Mouse (Mus musculus) stomach, embryonic 14.5 days (tissue): ENCODE measurements around the gene Hlx. TPM values are rescaled to one million over a fixed set of nuclear protein-coding genes. Genes with fewer than 3 reads are reported as not detected.
A peak's percentile ranks its signal among the peaks of the same experiment; 100 is the strongest.

Experiments used
- ATAC-seq: fragments of 200-750 bp; cut with Nextera tagmentation; 2 replicates; pipeline ENCODE4 v1.8.0; 2017; ENCODE audit warnings: low read depth, moderate TSS enrichment; ENCODE audit not compliant: insufficient number of reproducible peaks, insufficient read depth, low FRiP score
- H3K27ac ChIP-seq: fragments of 300-500 bp; sonication (generic); 2 replicates; pipeline ENCODE4 v1.5.1; 2014; ENCODE audit warnings: mild to moderate bottlenecking, low read length, moderate library complexity, mixed read lengths
- H3K27me3 ChIP-seq: fragments of 300-500 bp; sonication (generic); 2 replicates; pipeline ENCODE4 v1.6.1; 2014; ENCODE audit warnings: low read length, control low read depth, mixed read lengths; ENCODE audit not compliant: control insufficient read depth, insufficient read depth
- H3K36me3 ChIP-seq: fragments of 300-500 bp; sonication (generic); 2 replicates; pipeline ENCODE4 v1.6.1; 2014; ENCODE audit warnings: mild to moderate bottlenecking, control low read depth, low read length, moderate library complexity, mixed read lengths; ENCODE audit not compliant: control insufficient read depth, insufficient read depth
- H3K4me1 ChIP-seq: fragments of 300-500 bp; sonication (generic); 2 replicates; pipeline ENCODE4 v1.6.1; 2014; ENCODE audit warnings: low read length, control low read depth, mixed read lengths; ENCODE audit not compliant: control insufficient read depth, insufficient read depth
- H3K4me2 ChIP-seq: fragments of 300-500 bp; sonication (generic); replicated peaks from 2 replicates; pipeline ENCODE4 v1.6.1; 2014; ENCODE audit warnings: low read depth, low read length, control low read depth
- H3K4me3 ChIP-seq: fragments of 300-500 bp; sonication (generic); 2 replicates; pipeline ENCODE4 v1.5.1; 2014; ENCODE audit warnings: low read depth, low read length, control low read depth
- H3K9ac ChIP-seq: fragments of 300-500 bp; sonication (generic); replicated peaks from 2 replicates; pipeline ENCODE4 v1.6.1; 2014; ENCODE audit warnings: low read depth, mild to moderate bottlenecking, control low read depth, low read length, moderate library complexity, mixed read lengths
- H3K9me3 ChIP-seq: fragments of 300-500 bp; sonication (generic); 2 replicates; pipeline ENCODE4 v1.6.1; 2016; ENCODE audit warnings: low read depth, low read length, control low read depth; ENCODE audit not compliant: control insufficient read depth
- WGBS: fragments of 180-500 bp; shearing (Covaris S2); extraction: QIAGEN DNeasy Blood & Tissue Kit; methylation state at CpG from one replicate; pipeline ENCODE4 v1.1.7; 2014; 5-methylcytosine and 5-hydroxymethylcytosine counted together
- polyA plus RNA-seq: library from polyadenylated mRNA; unstranded; fragments of >200 nt; fragmentation: Nextera tagmentation; extraction: Ambion mirVana; gene quantifications from 2 replicates; pipeline ENCODE4 v1.2.1, GENCODE M21; 2014

The Hlx gene
- polyA plus RNA-seq = 10.8 and 12.7 TPM in 2 replicates

DNA sequence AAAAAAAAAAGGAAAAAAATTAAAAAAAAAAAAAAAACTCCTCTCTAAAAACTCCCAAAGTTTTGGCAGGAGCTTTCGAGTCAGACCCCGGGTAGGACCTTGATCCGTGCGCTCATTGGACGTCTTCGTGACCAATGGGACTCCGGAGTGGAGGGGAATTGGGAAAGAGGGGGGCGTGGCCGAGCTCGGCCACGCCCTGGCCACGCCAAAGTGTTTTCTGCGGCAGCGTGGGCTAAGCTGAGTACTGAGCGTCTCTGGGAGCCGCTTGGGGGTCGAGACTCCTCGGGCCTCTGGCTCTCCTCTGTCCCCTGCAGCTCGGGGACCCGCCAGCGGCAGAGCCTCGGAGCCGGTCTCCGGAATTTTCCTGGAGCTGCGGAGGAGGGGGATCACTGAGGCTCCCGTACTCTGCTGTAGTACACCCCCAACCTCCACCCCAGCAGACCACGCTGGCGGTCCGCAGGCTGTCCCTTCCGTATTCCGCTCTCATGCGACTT, at the start of gene Hlx:
Hlx (minus strand) TSS at position 64 of the 494 bp plus-strand sequence.
- WGBS = 1% methylated on average over 32 of the region's 32 CpGs
- peaks cover 57% of the 10 kb centered on the region for H3K27me3 ChIP-seq
- peak within 1 kb of the TSS; percentile 57 for H3K4me3 ChIP-seq

DNA sequence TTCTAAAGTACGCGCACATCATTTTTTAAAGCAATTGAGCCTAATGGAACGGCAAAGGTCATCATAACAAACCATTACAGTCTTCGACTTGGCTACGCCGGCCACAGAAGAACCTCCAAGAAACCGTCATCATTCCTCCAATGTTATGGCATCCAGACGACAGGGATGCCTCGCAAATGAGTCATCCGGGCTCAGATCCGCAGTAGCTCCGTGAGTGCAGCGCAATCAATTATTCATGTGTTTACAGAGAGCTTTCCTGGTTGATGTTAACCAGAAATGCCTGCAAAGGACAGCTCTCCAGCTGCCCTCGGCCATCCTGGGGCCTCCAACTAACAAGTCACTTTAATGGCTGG, 49.7 kb upstream of the Hlx start:
- 14% methylated on average over 14 of the region's 14 CpGs for WGBS
- Histone ChIP-seq H3K27me3 (no peaks in the 10 kb centered on the region), H3K27ac (peak overlapping the region; percentile 49; the same call in 1 of the 2 replicates), H3K9me3 (no peaks in the 10 kb centered on the region), H3K4me3 (no peak overlapping the region), H3K4me1 (peaks cover 24% of the 10 kb centered on the region), H3K4me2 (no peak overlapping the region), H3K36me3 (no peaks in the 10 kb centered on the region), H3K9ac (no peak overlapping the region)
- ATAC-seq = peak; percentile 79; the same call in 1 of the 2 replicates

More for the DNA sequence above, at the start of gene Hlx:
- Histone ChIP-seq H3K4me2 (peak within 1 kb of the TSS; percentile 88), H3K4me1 (peaks cover 5% of the 10 kb centered on the region), H3K27ac (peak within 1 kb of the TSS; percentile 86), H3K36me3 (no peaks in the 10 kb centered on the region), H3K9ac (peak within 1 kb of the TSS; percentile 58), H3K9me3 (no peaks in the 10 kb centered on the region)
- ATAC-seq = peak; percentile 82; the same call in 1 of the 2 replicates

DNA sequence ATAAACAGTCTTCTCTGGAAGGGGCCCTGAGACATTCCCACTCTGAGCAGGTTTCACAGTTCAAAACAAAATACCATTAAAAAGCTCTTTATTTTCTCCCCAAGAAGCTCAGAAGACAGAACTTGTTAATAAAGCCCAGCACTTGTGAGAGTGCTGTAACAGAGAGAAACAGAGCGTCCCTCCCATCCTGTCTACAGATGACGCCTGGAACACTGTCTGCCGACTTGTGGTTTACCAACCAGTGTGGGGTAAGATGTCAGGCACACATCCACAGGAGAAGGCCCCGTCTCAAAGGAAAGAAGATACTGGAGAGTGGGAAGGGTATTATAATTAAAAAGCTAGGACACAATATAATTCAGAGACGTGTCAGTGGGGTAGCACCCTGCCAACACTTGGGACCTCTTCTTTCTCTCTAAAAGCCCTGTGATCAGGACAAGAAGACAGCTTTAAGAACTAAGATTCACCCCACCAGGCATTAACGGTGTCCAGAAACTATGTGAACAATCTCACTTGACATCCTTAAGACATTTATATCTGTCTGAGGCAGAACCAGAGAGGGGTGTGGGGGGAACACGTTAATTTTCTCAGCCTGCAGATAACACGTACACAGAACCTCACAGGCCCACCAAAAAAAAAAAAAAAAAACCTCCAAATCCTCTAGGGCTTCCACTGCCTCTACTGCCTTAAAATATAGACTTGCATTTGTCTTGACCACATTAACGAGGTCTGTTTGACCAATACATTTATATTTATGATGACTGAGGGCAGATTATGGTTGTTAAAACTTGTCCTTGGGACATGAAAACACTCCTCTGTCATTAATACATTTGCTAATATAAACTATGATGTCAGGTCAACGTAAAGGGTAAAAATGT, 49.1 kb upstream of the Hlx start:
- Histone ChIP-seq H3K36me3 (no peaks in the 10 kb centered on the region), H3K27ac (peak overlapping the region; percentile 49; the same call in 1 of the 2 replicates), H3K4me3 (no peak overlapping the region), H3K4me1 (peaks cover 24% of the 10 kb centered on the region), H3K9ac (no peak overlapping the region), H3K27me3 (0 out of 2 replicates have a peak, but pooled peaks cover under 1% of the 10 kb centered on the region), H3K4me2 (no peak overlapping the region), H3K9me3 (no peaks in the 10 kb centered on the region)
- ATAC-seq = peak; percentile 12; the same call in 1 of the 2 replicates
- WGBS = 26% methylated on average over 10 of the region's 10 CpGs

DNA sequence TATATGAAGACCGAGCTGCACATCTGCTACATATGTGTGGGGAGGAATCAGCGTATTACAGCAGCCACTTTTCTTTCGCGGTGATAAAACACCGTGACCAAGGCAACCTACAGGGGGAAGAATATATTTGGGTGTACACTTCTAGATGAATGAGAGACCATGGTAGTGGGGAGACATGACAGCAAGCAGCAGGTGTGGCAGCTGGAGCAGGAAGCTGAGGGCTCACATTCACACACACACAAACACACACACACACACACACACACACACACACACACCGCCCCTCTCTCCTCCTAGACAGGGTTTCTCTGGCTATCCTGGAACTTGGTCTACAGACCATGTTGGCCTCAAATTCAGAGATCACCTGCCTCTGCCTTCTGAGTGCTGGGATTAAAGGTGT, 45.7 kb upstream of the Hlx start:
- H3K9me3 ChIP-seq = no peaks in the 10 kb centered on the region
- no peaks in the 10 kb centered on the region for H3K36me3 ChIP-seq
- peaks cover 24% of the 10 kb centered on the region for H3K4me1 ChIP-seq
- ATAC-seq = no peak
- H3K4me2 ChIP-seq = no peak overlapping the region
- no peak overlapping the region for H3K9ac ChIP-seq
- H3K27me3 ChIP-seq = peaks cover 4% of the 10 kb centered on the region; the same call in 1 of the 2 replicates
- WGBS = 86% methylated on average over 6 of the region's 6 CpGs
- H3K4me3 ChIP-seq = no peak overlapping the region
- no peak overlapping the region for H3K27ac ChIP-seq

DNA sequence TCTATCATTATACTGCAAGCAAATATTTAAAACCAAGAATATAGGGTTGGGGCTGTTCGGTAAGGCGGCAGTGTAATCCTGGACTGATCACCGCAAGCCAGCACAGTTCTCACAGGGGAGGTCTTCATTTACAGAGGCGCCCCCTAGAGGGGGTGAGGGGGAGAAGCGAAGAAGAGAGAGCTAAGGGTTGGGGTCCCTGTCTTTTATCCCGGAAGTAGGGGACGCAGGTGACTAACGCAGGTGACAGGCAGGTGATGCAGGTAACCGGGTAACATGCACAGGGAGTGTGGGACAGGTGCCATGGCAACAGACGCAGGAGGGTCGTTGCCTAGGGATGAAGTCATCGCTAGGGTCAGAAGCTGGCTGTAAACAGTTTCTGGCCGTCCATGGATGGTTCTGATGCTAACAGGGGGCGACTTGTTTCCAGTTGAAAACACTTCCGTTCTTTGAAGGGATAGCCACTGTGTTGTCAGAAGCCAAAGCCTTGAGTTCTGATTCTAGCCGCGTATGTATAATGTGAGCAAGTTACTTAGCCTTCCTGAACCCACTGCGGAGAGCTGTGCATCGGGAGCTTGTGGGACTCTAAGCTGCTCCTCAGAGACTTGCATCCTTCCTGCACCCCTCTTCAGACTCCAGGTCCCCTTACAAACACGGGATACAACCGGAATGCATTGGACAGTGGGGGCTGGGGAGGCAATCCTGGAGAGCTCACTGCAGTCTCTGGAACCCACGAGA, 44.8 kb upstream of the Hlx start:
- no peak overlapping the region for H3K4me3 ChIP-seq
- no peak for ATAC-seq
- no peaks in the 10 kb centered on the region for H3K9me3 ChIP-seq
- H3K36me3 ChIP-seq = no peaks in the 10 kb centered on the region
- H3K9ac ChIP-seq = no peak overlapping the region
- H3K4me1 ChIP-seq = peaks cover 14% of the 10 kb centered on the region
- no peak overlapping the region for H3K4me2 ChIP-seq
- no peak overlapping the region for H3K27ac ChIP-seq
- WGBS = 28% methylated on average over 22 of the region's 22 CpGs
- peaks cover 4% of the 10 kb centered on the region; the same call in 1 of the 2 replicates for H3K27me3 ChIP-seq

DNA sequence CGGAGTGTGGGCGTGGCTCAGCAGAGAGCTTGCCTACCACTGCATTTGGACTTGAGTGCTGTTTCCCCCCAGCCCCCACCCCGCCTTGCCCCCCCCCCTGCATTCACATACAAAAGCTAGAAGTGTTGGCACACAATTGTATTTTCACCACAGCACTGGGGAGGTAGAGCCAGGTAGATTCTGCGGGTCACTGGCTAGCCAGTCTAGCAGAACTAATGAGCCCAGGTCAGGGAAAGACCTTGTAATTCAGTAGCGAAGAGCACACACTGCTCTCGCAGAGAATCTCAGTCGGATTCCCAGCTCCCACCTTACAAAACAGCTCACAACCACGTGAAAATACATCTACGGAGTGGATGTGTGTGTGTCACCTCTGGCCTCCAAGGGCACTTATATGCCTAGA, 42.9 kb upstream of the Hlx start:
- Histone ChIP-seq H3K9me3 (no peaks in the 10 kb centered on the region), H3K4me3 (no peak overlapping the region), H3K4me1 (peaks cover 3% of the 10 kb centered on the region; the same call in 1 of the 2 replicates), H3K9ac (no peak overlapping the region), H3K27ac (no peak overlapping the region), H3K27me3 (peaks cover 5% of the 10 kb centered on the region; the same call in 1 of the 2 replicates), H3K36me3 (no peaks in the 10 kb centered on the region), H3K4me2 (no peak overlapping the region)
- no peak for ATAC-seq
- WGBS = 56% methylated on average over 9 of the region's 9 CpGs

DNA sequence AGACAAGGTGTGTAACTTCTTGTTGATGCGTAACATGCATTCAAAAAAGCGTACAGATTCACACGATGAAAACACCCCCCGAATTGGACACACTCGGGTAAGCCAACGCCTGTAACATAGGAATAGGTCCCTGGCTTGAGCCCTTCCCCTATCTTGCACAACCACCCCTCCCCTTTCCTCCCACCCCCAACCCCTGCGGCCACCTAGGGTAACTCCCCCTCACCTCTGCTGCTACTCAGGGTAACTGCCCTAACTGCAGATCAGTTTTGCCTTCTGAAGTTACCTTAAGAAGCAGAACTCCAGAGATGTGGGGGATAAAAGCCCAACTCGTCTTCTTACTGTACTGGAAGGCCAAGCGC, 39.5 kb upstream of the Hlx start:
- Histone ChIP-seq H3K27ac (no peak overlapping the region), H3K9me3 (no peaks in the 10 kb centered on the region), H3K4me1 (peaks cover 3% of the 10 kb centered on the region; the same call in 1 of the 2 replicates), H3K27me3 (peaks cover 7% of the 10 kb centered on the region; the same call in 1 of the 2 replicates), H3K4me3 (no peak overlapping the region), H3K4me2 (no peak overlapping the region), H3K9ac (no peak overlapping the region), H3K36me3 (no peaks in the 10 kb centered on the region)
- WGBS = 16% methylated on average over 9 of the region's 9 CpGs
- ATAC-seq = no peak

DNA sequence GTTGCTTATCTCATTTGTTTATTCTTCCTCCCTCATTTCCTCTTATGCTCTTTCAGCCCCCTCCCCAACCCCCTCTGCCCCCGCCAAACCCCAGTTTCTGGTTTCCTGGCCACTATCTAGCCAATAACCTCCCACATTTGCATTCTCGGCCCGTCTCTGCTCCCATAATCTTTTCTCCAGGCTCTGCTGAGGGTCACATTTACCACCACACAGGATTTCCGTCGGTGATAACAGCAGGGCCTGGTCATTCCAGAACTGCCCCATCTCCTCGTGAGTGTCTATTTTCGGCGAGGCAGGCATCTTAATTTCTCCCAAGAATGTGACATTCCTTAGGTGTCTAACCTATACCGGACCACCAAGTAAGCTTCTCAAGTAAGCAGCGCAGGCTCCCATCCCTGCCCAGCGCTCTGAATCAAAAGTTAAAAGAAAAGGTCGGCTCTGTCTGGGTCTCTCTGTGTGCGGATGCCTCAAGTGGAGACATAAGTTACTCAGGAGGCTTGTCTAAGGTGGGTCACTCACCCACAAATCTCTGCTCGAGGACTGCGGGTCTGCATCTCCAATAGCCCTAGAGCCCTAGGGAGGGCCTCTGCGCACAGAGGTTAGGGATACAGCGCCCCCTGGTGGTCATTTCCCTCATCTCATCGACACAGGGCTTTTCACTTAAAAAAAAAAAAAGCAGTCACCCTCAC, 38.9 kb upstream of the Hlx start:
- H3K4me3 ChIP-seq = no peak overlapping the region
- ATAC-seq = no peak
- no peak overlapping the region for H3K27ac ChIP-seq
- no peaks in the 10 kb centered on the region for H3K9me3 ChIP-seq
- no peaks in the 10 kb centered on the region for H3K36me3 ChIP-seq
- H3K9ac ChIP-seq = no peak overlapping the region
- H3K4me1 ChIP-seq = peaks cover 3% of the 10 kb centered on the region; the same call in 1 of the 2 replicates
- peaks cover 5% of the 10 kb centered on the region; the same call in 1 of the 2 replicates for H3K27me3 ChIP-seq
- no peak overlapping the region for H3K4me2 ChIP-seq
- 12% methylated on average over 18 of the region's 18 CpGs for WGBS
